Mouse (Mus musculus): ENCODE results near the gene Lsr. TPM values are rescaled to one million over a fixed set of nuclear protein-coding genes. Genes with fewer than 3 reads are reported as not detected.

Gene Lsr
- under 1 TPM; 0.74 to 0.75 TPM for total RNA-seq (2021)
- long read RNA-seq, experiment 1, partial matches to known transcripts: 0 of 27 reads
- long read RNA-seq, experiment 1, other reads (novel, unspliced or antisense): 22 of 27 reads
- long read RNA-seq, experiment 2, partial matches to known transcripts: 1 of 40 reads
- long read RNA-seq, experiment 2, other reads (novel, unspliced or antisense): 37 of 40 reads

DNA sequence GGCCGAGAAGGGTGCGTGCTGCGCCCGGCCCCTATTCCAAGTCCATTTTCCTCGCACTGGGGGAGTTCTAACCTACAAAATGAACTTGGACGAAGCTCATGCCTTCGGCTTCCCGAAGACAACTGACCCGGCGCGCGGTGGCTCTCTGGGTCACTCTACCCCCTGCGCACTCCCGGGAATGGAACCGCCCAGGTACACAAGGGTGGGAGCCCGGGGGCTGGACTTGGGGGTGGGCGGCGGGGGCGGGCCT is at the start of gene Lsr:
TSS of gene Lsr (minus strand) at position 214 of the 250 bp plus-strand sequence.
- DNase-seq (ENCODE audit: low spot score in 2 of 2): no peak

DNA sequence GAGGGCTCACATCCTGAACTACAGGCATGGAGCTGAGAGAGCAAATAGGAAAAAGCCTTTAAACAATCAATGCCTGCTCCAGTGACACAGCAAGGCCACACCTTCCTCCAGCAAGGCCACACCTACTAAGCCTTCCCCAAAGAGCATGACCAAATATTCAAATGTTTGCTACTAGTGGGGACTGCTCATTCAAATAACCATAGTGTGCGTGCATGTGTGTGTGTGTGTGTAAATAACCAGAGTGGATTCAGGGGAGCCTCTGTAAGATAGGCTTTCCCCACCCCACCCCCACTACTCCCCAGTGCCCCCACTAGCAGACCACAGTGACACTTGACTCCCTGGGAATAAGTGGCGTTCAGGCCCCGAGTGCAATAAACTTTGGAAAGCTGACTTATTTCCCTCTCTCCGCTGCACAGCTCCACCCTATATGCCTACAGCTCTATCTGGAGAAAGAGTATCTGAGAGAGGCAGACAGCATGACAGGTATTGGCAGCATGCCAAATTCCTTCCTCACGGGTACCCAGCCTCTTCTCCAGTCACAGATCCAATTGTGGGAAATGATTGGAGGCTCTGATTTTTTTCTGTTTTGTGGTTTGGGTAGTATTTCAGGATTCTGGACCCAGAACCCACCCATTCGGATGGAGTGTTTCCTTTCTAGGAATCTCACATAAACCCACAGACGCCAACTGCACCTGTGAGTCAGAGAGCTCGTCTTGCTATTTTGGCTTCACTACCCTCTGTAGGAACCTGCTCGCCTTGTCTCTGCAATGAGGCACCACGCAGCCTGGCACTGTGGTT is 44.0 kb upstream of the Lsr start:
- no peak for DNase-seq (ENCODE audit: low spot score in 2 of 2)

GRCm38 (mm10) chr7:31012971-31013370 is 39.7 kb upstream of the Lsr start:
- no peak for DNase-seq (ENCODE audit: low spot score in 2 of 2)

- DNase-seq (ENCODE audit: low spot score in 2 of 2): no peak
Observed at GRCm38 (mm10) chr7:31008889-31009288, 35.6 kb upstream of the Lsr start.

- DNase-seq (ENCODE audit: low spot score in 2 of 2): no peak
Observed at GRCm38 (mm10) chr7:31008175-31008574, 34.9 kb upstream of the Lsr start.

DNA sequence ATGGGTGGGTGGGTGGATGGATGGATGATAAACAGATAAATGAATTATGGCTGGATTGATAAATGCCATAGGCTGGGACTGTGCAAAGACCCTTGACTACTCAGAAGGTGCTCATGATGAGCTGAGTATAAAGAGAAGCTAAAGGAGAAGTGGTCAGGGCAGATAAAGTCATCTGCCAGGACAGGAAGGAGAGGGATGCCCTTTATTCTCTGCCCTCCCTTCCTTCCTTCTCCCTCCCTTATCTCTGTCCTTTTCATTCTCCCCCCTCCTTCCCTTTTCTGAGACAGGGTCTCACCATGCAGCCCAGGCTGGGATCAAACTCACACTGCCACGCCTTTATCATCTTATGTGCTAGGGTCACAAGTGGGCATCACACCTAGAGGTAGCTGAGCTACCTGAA is 34.5 kb upstream of the Lsr start:
- DNase-seq (ENCODE audit: low spot score in 2 of 2): no peak

GRCm38 (mm10) chr7:31002650-31003049 is 29.4 kb upstream of the Lsr start:
- no peak for DNase-seq (ENCODE audit: low spot score in 2 of 2)

DNA sequence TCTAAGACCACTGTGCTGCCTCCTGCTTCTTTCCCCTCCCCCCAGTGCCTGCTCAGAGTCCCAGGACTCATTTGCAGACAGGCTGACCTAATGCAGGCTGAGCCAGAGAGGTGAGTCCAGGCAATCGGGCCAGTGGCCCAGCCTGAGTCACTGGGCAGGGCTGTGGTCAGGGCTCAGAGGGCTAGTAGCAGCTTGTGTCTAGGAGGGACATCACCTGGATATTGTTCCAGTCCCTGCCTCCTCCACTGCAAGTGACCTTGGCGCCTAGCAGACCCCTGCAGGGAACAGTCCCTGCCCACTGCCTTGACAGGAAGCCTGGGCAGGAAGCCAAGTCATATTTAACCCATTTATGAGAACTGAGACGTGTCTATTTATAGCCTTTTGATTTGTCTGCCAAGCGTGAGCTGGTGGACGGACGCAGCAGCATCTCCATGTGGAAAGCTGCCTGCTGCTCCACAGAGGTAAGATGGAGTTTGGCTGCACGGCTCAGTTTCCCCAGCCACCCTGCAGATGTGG is 27.3 kb upstream of the Lsr start:
- DNase-seq (ENCODE audit: low spot score in 2 of 2): peak in 1 of 2 experiments; percentile 33

DNA sequence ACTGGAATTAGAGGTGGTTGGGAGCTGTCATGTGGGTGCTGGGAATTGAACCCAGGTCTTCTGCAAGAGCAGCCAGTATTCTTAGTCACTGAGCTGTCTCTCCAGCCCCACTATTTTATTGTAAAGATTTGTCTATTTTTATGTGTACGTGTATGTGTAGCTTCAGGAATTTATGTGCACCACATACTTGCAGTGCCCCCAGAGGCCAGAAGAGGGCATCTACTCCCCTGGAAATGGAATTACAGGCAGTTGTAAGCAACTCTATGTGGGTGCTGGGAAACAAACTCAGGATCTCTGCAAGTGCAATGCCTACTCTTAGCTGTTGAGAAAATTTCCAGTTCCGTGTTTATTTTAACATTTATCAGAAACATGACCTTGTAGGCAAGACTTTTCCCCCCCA is 23.2 kb upstream of the Lsr start:
- DNase-seq (ENCODE audit: low spot score in 2 of 2): no peak

- DNase-seq (ENCODE audit: low spot score in 2 of 2): no peak
Observed at GRCm38 (mm10) chr7:30993986-30994385, 20.7 kb upstream of the Lsr start.

DNA sequence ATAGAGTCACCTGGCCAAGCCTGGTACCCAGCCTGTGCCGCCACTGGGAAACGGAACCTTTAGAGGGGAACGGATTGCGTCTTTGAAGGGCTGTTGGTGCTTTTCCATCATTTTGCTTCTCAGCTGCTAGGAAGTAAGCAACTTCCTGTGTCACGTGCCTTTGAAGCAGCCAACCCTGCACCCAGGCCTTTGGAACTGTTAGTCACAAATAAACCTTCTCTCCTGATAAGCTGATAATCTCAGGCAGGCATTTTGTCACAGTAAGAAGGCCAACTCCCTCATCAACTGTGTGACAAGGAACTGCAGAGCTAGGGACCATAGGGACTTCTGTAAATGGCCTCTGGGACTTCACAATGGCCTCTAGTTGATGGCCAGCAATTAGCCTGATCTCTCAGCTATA is 18.9 kb upstream of the Lsr start:
- DNase-seq (ENCODE audit: low spot score in 2 of 2): no peak

DNA sequence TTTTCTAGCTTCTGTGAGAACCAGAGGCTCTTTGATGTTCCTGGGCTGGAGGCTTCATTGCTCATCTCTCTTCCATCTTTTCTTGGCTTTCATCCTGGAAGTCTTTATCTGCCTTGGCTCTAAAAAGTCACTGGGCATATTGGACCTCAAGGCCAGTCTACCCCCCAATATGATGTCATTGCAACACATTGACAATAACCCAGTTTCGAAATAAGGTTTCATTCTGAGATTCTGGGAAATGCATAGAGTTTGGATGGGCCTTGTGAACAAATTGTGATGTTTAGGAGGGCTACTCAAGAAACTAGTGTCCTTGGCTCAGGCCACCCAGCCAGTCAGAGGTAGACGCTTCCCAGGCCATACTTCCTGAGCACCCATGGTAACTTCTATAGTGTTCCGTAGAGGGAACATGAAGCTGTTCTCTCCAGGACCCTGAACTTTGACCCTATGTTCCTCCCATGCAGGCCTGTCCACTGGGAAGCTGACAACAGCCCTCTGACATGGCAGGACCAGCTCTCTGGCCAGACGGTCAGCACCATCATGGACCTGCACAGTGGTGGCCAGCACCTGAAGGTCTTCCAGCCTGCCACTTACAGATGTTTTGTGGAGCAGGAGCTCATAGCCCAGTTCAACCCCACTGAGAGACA is 15.4 kb upstream of the Lsr start:
- no peak for DNase-seq (ENCODE audit: low spot score in 2 of 2)

GRCm38 (mm10) chr7:30985357-30985756 is 12.1 kb upstream of the Lsr start:
- no peak for DNase-seq (ENCODE audit: low spot score in 2 of 2)

- no peak for DNase-seq (ENCODE audit: low spot score in 2 of 2)
Observed at GRCm38 (mm10) chr7:30981703-30982102, 8.4 kb upstream of the Lsr start.

DNA sequence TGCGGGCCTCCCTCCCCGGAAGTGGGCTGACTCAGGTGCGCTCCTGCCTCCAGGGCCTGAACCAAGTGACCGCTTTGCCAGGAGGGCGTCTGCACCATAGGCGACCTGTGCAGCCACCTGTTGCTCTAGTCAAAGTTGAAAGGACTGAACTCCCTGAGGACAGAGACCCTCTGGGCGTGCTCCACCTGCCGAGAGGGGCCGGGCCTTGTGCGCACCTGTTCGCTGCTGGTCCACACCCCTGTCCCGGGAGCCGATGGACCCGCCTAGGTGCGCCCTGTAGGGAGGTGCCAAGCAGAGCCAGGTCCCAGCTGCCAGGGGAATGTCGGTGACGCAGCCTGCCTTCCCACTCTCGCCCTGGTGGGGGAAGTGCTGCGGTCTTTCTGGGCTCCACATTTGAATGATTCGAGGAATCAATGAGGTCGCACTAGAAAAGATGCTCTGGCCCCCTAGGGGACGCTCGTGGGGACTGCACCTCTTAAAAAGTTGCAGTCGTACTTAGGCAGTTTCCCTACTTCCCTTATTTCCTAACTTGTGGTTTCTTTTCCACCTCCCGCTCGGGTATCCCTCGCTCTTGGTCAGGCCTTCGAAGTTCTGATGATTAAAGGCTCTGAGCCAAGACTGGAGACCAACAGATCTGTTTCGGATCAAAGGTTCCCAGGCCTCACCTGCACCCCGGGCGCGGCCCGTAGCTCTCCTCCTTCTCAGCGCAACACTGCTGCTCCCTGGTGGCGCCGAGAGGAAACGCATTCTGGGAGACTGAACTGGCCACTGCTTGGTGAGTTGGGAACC is 431 bp upstream of the Lsr start, which contains the start of gene Fam187b:
TSS of gene Fam187b (plus strand) at position 290 of the 789 bp plus-strand sequence.
- peak; percentile 69 to 85 for DNase-seq (ENCODE audit: low spot score in 2 of 2)

GRCm38 (mm10) chr7:30972426-30973250 is 626 bp downstream of the Lsr start:
- no peak for DNase-seq (ENCODE audit: low spot score in 2 of 2)

DNA sequence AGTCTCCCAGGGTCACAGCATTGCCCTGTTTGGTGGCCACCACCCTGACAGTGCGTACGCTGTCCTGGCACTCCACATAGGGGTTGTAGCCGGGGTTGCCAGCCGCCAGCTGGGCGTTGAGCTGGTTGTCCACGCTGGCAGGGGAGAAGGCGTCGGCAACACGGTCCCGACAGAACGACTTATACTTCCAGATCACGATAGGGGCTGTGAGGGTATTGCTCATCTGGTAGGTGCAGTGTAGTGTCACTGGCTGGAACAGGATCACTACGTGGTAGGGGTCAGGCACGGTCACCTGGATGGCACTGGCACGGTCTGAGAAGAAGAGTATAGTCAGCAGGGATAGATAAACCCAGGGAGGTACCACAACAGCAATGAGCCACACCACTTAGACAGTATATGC is 1.4 kb downstream of the Lsr start:
- no peak for DNase-seq (ENCODE audit: low spot score in 2 of 2)

DNA sequence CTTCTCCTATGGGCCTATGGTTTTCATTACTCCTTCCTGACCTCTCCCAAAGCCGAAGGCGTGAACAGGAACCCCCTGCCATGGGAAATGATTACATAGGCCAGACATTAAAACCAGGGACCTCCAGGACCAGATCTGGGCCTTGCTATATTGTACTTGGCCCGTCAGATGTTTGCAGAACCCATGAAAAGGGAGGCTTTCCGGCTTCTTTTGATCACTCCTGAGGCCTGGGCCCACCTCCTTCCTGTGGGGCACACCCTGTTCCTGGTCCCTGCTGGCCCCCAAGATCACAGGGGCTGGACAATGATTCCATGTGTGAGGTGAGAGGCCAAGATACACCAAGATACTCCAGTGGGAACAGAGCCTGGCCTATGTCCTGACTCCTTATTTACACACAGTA is 4.1 kb downstream of the Lsr start:
- DNase-seq (ENCODE audit: low spot score in 2 of 2): no peak

- DNase-seq (ENCODE audit: low spot score in 2 of 2): no peak
Observed at GRCm38 (mm10) chr7:30968611-30969010, 4.7 kb downstream of the Lsr start.

DNA sequence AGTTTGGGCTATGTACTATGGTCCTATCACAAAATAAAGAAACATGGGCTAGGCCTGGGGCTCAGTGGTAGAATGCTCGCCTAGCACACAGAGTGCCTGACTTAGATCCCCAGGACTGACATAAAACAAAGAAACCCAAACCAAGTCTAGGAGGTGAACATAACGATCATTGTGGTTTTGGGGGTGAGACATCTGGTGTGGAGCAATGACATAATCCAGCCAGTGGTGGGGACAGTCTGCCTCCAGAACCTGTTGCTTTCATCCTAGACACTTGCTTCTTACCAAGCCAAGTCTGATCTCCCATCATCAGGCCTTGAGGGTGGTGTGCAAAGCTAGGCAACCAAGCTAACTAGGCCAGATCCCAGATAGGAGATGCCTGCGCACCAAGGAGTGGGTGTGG is 6.6 kb downstream of the Lsr start:
- DNase-seq (ENCODE audit: low spot score in 2 of 2): no peak

GRCm38 (mm10) chr7:30965677-30966076 is 7.6 kb downstream of the Lsr start:
- DNase-seq (ENCODE audit: low spot score in 2 of 2): no peak

Data from gastrocnemius, postnatal 4 days (tissue).